Mouse (Mus musculus): ENCODE measurements at regions not wholly inside any gene's neighbourhood (a gene's known extent, or its start where the extent isn't known, plus 50 kb on each side); places are given as distances from the start of the nearest gene placed in this dataset.

GRCm38 (mm10) chr15:61890330-61890729, 967.5 kb upstream of the A1bg start:
- TF ChIP-seq CTCF (IDR thresholded peaks at IDR 0.05; ENCODE audit: borderline replicate concordance, extremely low read depth, insufficient read depth, insufficient read length): no peak
- no peak for TF ChIP-seq POLR2A (IDR thresholded peaks at IDR 0.05; ENCODE audit: borderline replicate concordance, extremely low read depth, insufficient read depth, insufficient read length, poor library complexity, severe bottlenecking)

All from brain, embryonic 14.5 days (tissue).